Mouse (Mus musculus) MEL (cell line): Measurements from ENCODE around the gene Mcpt8. TPM values are rescaled to one million over a fixed set of nuclear protein-coding genes. Genes with fewer than 3 reads are reported as not detected.
"Not testable (repeated sequence)": the region's sequence is repeated elsewhere in the genome, so short reads cannot be mapped to it uniquely, and the experiment has no call there.

Experiments
- DNase-seq: peaks from one replicate; pipeline ENCODE4 v3.0.0; 2011; ENCODE audit warnings: low read depth, low spot score
- H3K27ac ChIP-seq: 2 replicates; pipeline ENCODE4 v1.5.1; 2012; ENCODE audit warnings: low read depth, mild to moderate bottlenecking, control low read depth, low read length, moderate library complexity; ENCODE audit not compliant: control insufficient read depth
- H3K27me3 ChIP-seq, 2 experiments: fragments of 150-350 bp in 1 of 2; sonication (generic) in 1 of 2; 2 replicates each; pipeline ENCODE4 v1.6.1; 2012; ENCODE audit warnings: low read length in 2 of 2, mild to moderate bottlenecking in 2 of 2, improper control_type of control experiment in 1 of 2, moderate library complexity in 1 of 2; ENCODE audit not compliant: insufficient read depth in 2 of 2, control insufficient read depth in 1 of 2
- H3K36me3 ChIP-seq, 2 experiments: 2 replicates each; pipeline ENCODE4 v1.6.1; 2012 to 2014; ENCODE audit warnings: low read length in 2 of 2, improper control_type of control experiment in 1 of 2, inconsistent platforms in 1 of 2, mild to moderate bottlenecking in 1 of 2; ENCODE audit not compliant: insufficient read depth in 2 of 2, control insufficient read depth in 1 of 2
- H3K4me1 ChIP-seq, 2 experiments: fragments of 150-350 bp in 1 of 2; sonication (generic) in 1 of 2; 2 replicates each; pipeline ENCODE4 v1.6.1; 2012; ENCODE audit warnings: low read length in 2 of 2, improper control_type of control experiment in 1 of 2, mild to moderate bottlenecking in 1 of 2; ENCODE audit not compliant: insufficient read depth in 2 of 2, control insufficient read depth in 1 of 2
- H3K4me3 ChIP-seq, 2 experiments: fragments of 150-350 bp in 1 of 2; sonication (generic) in 1 of 2; 2 replicates each; pipeline ENCODE4 v1.5.1; 2012; ENCODE audit warnings: low read depth in 2 of 2, low read length in 2 of 2, mild to moderate bottlenecking in 2 of 2, moderate library complexity in 2 of 2, control low read depth in 1 of 2, improper control_type of control experiment in 1 of 2; ENCODE audit not compliant: control insufficient read depth in 1 of 2, insufficient read depth in 1 of 2
- H3K79me2 ChIP-seq: 2 replicates; pipeline ENCODE4 v1.6.1; 2012; ENCODE audit warnings: mild to moderate bottlenecking, low read length, moderate library complexity; ENCODE audit not compliant: control insufficient read depth, poor library complexity, insufficient read depth
- H3K9ac ChIP-seq: 2 replicates; pipeline ENCODE4 v1.6.1; 2012; ENCODE audit warnings: low read depth, mild to moderate bottlenecking, control low read depth, low read length, moderate library complexity; ENCODE audit not compliant: control insufficient read depth, poor library complexity, severe bottlenecking
- H3K9me3 ChIP-seq: fragments of 150-350 bp; sonication (generic); replicated peaks from 2 replicates; pipeline ENCODE4 v1.6.1; 2012; ENCODE audit warnings: mild to moderate bottlenecking, low read length, improper control_type of control experiment, moderate library complexity; ENCODE audit not compliant: insufficient read depth
- CTCF ChIP-seq, 3 experiments: IDR thresholded peaks in 2 of 3; conservative IDR thresholded peaks in 1 of 3; 2 replicates each; pipeline ENCODE4 v1.5.1; 2011 to 2012; ENCODE audit warnings: low read length in 3 of 3, low read depth in 2 of 3, mild to moderate bottlenecking in 2 of 3, improper control_type of control experiment in 1 of 3, inconsistent platforms in 1 of 3, mixed read lengths in 1 of 3, moderate library complexity in 1 of 3; ENCODE audit not compliant: control insufficient read depth in 1 of 3, insufficient read depth in 1 of 3, poor library complexity in 1 of 3, severe bottlenecking in 1 of 3
- E2F4 ChIP-seq: IDR thresholded peaks from 2 replicates; pipeline ENCODE4 v1.6.1; 2011; ENCODE audit warnings: low read depth, low read length, improper control_type of control experiment, borderline replicate concordance
- EP300 ChIP-seq, 2 experiments: IDR thresholded peaks; 2 replicates each; pipeline ENCODE4 v1.6.1; 2011; ENCODE audit warnings: improper control_type of control experiment in 2 of 2, low read length in 2 of 2, low read depth in 1 of 2, mild to moderate bottlenecking in 1 of 2
- ETS1 ChIP-seq: IDR thresholded peaks from 2 replicates; pipeline ENCODE4 v1.6.1; 2012; ENCODE audit warnings: low read depth, mild to moderate bottlenecking, inconsistent platforms, low read length, improper control_type of control experiment, moderate library complexity
- GATA1 ChIP-seq: IDR thresholded peaks from 2 replicates; pipeline ENCODE4 v1.6.1; 2011; ENCODE audit warnings: low read depth, low read length, improper control_type of control experiment
- KAT2A ChIP-seq: conservative IDR thresholded peaks from 2 replicates; pipeline ENCODE4 v1.6.1; 2012; ENCODE audit warnings: low read depth, low read length, improper control_type of control experiment, inconsistent platforms
- MAFK ChIP-seq: IDR thresholded peaks from 2 replicates; pipeline ENCODE4 v1.6.1; 2011; ENCODE audit warnings: low read depth, mild to moderate bottlenecking, low read length, improper control_type of control experiment, borderline replicate concordance
- MAX ChIP-seq: IDR thresholded peaks from 2 replicates; pipeline ENCODE4 v1.6.1; 2011; ENCODE audit warnings: low read length, improper control_type of control experiment
- MXI1 ChIP-seq: IDR thresholded peaks from 2 replicates; pipeline ENCODE4 v1.6.1; 2011; ENCODE audit warnings: mild to moderate bottlenecking, low read depth, low read length, improper control_type of control experiment
- RAD21 ChIP-seq: IDR thresholded peaks from 2 replicates; pipeline ENCODE4 v1.6.1; 2011; ENCODE audit warnings: mild to moderate bottlenecking, low read depth, low read length, improper control_type of control experiment
- RCOR1 ChIP-seq: IDR thresholded peaks from 2 replicates; pipeline ENCODE4 v1.6.1; 2012; ENCODE audit warnings: low read depth, mild to moderate bottlenecking, inconsistent platforms, low read length, improper control_type of control experiment
- SIN3A ChIP-seq: IDR thresholded peaks from 2 replicates; pipeline ENCODE4 v1.6.1; 2012; ENCODE audit warnings: low read length, improper control_type of control experiment, inconsistent platforms
- SMC3 ChIP-seq: IDR thresholded peaks from 2 replicates; pipeline ENCODE4 v1.6.1; 2011; ENCODE audit warnings: low read depth, low read length, improper control_type of control experiment
- TAL1 ChIP-seq: IDR thresholded peaks from 2 replicates; pipeline ENCODE4 v1.6.1; 2012; ENCODE audit warnings: mild to moderate bottlenecking, inconsistent platforms, low read length, moderate library complexity, mixed read lengths
- TBP ChIP-seq: IDR thresholded peaks from 2 replicates; pipeline ENCODE4 v1.8.0; 2011; ENCODE audit warnings: low read depth, low read length, improper control_type of control experiment
- TCF12 ChIP-seq: IDR thresholded peaks from 2 replicates; pipeline ENCODE4 v1.6.1; 2014; ENCODE audit warnings: low read depth, mild to moderate bottlenecking, inconsistent platforms, low read length, improper control_type of control experiment, moderate library complexity
- UBTF ChIP-seq: IDR thresholded peaks from 2 replicates; pipeline ENCODE4 v1.6.1; 2012; ENCODE audit warnings: low read depth, mild to moderate bottlenecking, inconsistent platforms, low read length, improper control_type of control experiment, moderate library complexity, borderline replicate concordance; ENCODE audit not compliant: insufficient read depth
- USF2 ChIP-seq, 2 experiments: IDR thresholded peaks; 2 replicates each; pipeline ENCODE4 v1.6.1; 2011 to 2012; ENCODE audit warnings: improper control_type of control experiment in 2 of 2, low read length in 2 of 2, borderline replicate concordance in 1 of 2, inconsistent platforms in 1 of 2, low read depth in 1 of 2, mild to moderate bottlenecking in 1 of 2; ENCODE audit not compliant: insufficient read depth in 1 of 2
- ZNF384 ChIP-seq: IDR thresholded peaks from 2 replicates; pipeline ENCODE4 v1.6.1; 2012; ENCODE audit warnings: low read depth, mild to moderate bottlenecking, inconsistent platforms, low read length, improper control_type of control experiment
- polyA plus RNA-seq, 2 experiments: library from polyadenylated mRNA; stranded (reverse) in 1 of 2; unstranded in 1 of 2; fragments of >175 nt in 1 of 2; fragments of >200 nt in 1 of 2; gene quantifications; 2 replicates each; pipeline versions ENCODE4 v1.2.1 to v1.2.4; 2012; ENCODE audit warnings: low replicate concordance in 2 of 2, low read depth in 1 of 2; ENCODE audit not compliant: insufficient read length in 2 of 2, insufficient read depth in 1 of 2, missing spikeins in 1 of 2
- total RNA-seq: library from RNA; depleted of rRNA; stranded (reverse); fragments of 300-350 nt; gene quantifications from 2 replicates; pipeline ENCODE4 v1.2.3, GENCODE M21; 2012

Gene Mcpt8
- total and polyA plus RNA-seq, 3 experiments: not detected

DNA sequence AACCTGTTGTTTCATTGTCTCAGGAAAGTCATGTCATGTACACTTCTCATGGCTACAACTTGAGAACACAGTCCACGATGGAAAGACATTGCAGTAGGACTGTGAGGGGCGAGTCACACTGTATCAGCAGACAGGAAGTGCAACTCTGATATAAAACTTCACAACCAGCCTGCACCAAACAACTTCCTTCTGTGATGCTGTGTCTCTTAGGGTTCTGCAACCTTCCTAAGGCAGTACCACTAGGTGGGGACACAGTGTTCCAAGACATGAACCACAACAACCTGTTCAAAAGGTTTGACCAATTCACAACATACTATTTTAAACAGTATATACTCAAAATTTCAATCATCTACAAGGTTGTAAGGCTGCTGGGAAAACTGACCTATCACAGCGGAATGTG is 29.7 kb downstream of the Mcpt8 start:
- peaks cover 0 to 7% of the 10 kb centered on the region in 2 experiments; a peak in 2 of 4 replicates for H3K4me1 ChIP-seq
- no peaks in the 10 kb centered on the region for H3K79me2 ChIP-seq
- H3K4me3 ChIP-seq: no peak overlapping the region
- peaks cover 0 to 2% of the 10 kb centered on the region in 2 experiments; a peak in 1 of 4 replicates for H3K36me3 ChIP-seq
- no peak overlapping the region for H3K9ac ChIP-seq
- TF ChIP-seq SMC3 (0 out of 2 replicates have a peak, but pooled peaks have one; percentile 11), CTCF (IDR thresholded peaks at IDR 0.05 in 2 of 3, conservative IDR thresholded peaks at IDR 0.05 in 1 of 3; ENCODE audit: control insufficient read depth in 1 of 3, insufficient read depth in 1 of 3, low read depth in 2 of 3, low read length in 3 of 3, poor library complexity in 1 of 3, severe bottlenecking in 1 of 3) (peak in 2 of 3 experiments; percentile 16 to 42; a peak in 3 of 6 replicates), SIN3A (no peak)
- DNase-seq: peak; percentile 34
- H3K9me3 ChIP-seq: no peaks in the 10 kb centered on the region
- H3K27ac ChIP-seq: no peak overlapping the region
- no peaks in the 10 kb centered on the region; a peak in 2 of 4 replicates for H3K27me3 ChIP-seq

DNA sequence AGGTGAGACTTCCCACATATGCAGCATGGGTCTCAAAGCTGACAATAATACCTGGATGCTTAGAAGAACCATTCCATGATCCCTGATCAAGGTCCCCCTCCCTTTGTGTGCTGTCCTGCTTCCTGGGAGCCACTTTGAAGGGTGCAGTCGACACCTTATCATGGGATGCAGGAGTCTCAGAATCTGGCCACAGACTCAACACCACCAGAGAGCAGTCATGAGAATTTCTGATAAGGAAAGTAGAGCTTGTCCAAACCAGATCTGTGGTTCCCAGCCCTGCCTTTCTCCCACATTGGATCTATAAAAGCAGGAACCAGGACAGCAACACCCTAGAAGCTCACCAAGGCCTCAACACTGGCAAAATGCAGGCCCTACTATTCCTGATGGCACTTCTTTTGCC is 43.3 kb downstream of the Mcpt8 start, which contains the start of gene Mcpt2:
Mcpt2 (plus strand) TSS at position 250 of the 400 bp plus-strand sequence.
- TF ChIP-seq TAL1: peak; percentile 56
- peak; percentile 54; the same call in 1 of the 2 replicates for TF ChIP-seq RCOR1
- peak; percentile 61 for TF ChIP-seq TCF12
- TF ChIP-seq GATA1: peak; percentile 52
- peak; percentile 39 to 64; a peak in 3 of 4 replicates for TF ChIP-seq EP300 (IDR thresholded peaks at IDR 0.05; ENCODE audit: low read depth in 1 of 2, low read length in 2 of 2)
- H3K9ac ChIP-seq, H3K4me3 ChIP-seq, H3K79me2 ChIP-seq, H3K36me3 ChIP-seq, H3K27me3 ChIP-seq, H3K9me3 ChIP-seq, H3K4me1 ChIP-seq: not testable (repeated sequence)
- peak within 1 kb of the TSS; percentile 32 for H3K27ac ChIP-seq
- peak; percentile 33 for DNase-seq

DNA sequence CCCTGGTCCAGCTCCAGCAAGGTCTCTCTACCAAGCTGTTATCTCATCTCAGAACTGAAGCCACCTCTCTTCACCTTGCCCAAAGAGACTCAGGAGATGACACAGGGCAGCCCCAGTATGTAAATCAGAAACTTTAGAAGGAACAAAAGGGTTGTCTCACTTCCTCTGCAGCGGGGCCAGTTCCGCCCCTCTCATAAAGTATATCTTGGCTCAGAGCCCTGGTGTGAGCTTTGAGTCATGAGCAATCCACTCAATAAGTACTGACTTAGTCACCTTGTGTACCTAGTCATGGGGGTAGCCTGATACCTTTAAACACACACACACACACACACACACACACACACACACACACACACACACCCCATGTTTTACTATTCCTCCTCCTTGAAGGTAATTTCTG is 50.6 kb downstream of the Mcpt8 start:
- H3K36me3 ChIP-seq: no peaks in the 10 kb centered on the region
- no peaks in the 10 kb centered on the region for H3K9me3 ChIP-seq
- H3K79me2 ChIP-seq: no peaks in the 10 kb centered on the region
- H3K27ac ChIP-seq: no peak overlapping the region
- no peak overlapping the region for H3K9ac ChIP-seq
- H3K4me1 ChIP-seq: no peaks in the 10 kb centered on the region
- TF ChIP-seq ZNF384 (no peak), CTCF (IDR thresholded peaks at IDR 0.05 in 2 of 3, conservative IDR thresholded peaks at IDR 0.05 in 1 of 3; ENCODE audit: control insufficient read depth in 1 of 3, insufficient read depth in 1 of 3, low read depth in 2 of 3, low read length in 3 of 3, poor library complexity in 1 of 3, severe bottlenecking in 1 of 3) (no peak), USF2 (IDR thresholded peaks at IDR 0.05; ENCODE audit: borderline replicate concordance in 1 of 2, insufficient read depth in 1 of 2, low read depth in 1 of 2, low read length in 2 of 2) (no peak), ETS1 (no peak), KAT2A (no peak), TBP (no peak), E2F4 (no peak), RAD21 (no peak), MAX (no peak), RCOR1 (no peak), MAFK (no peak), MXI1 (no peak), UBTF (no peak)
- H3K4me3 ChIP-seq: no peak overlapping the region
- DNase-seq: no peak
- no peaks in the 10 kb centered on the region; a peak in 1 of 4 replicates for H3K27me3 ChIP-seq
